Mouse (Mus musculus): ENCODE measurements around the gene Nup205.

DNA sequence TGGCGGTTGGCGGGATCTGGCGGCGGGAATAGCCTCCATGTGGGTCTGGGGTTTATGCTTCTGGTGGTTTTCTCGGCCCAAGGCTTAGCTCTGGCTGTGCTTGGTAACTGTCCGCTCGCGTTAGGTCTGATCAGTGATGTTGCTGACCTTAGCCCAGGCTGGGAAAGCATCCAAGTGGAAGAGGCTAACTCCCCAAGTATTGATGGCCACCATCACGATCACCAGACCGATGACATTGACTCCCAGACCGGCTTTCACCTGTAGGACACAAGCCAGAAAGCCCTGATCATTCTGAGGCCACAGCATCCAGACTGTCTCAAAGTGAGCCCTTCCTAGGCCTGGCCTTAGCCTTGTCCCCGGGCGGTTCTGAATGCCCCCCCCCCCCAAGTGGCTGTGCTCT, 91.5 kb downstream of the Nup205 start:
- TF ChIP-seq GATA1 (IDR thresholded peaks at IDR 0.05; ENCODE audit: borderline replicate concordance, low read length) (no peak), FLI1 (IDR thresholded peaks at IDR 0.05; ENCODE audit: low read length) (no peak)
